Mouse (Mus musculus) stomach, postnatal 0 days (tissue): Measurements from ENCODE around the gene Scamp2.

Experiments used
- CTCF ChIP-seq: IDR thresholded peaks from 2 replicates; pipeline ENCODE4 v1.5.1; 2016; ENCODE audit warnings: antibody characterized with exemption, low read depth, mild to moderate bottlenecking, moderate library complexity
- EP300 ChIP-seq: optimal IDR thresholded peaks from 2 replicates; pipeline ENCODE3; 2016; ENCODE audit warnings: antibody characterized with exemption

GRCm38 (mm10) chr9:57574397-57574796 is 13.7 kb downstream of the Scamp2 start:
- TF ChIP-seq EP300 = no peak
- no peak for TF ChIP-seq CTCF
